ENCODE assay signal across 16 mouse cellular contexts in the genomic region with DNA sequence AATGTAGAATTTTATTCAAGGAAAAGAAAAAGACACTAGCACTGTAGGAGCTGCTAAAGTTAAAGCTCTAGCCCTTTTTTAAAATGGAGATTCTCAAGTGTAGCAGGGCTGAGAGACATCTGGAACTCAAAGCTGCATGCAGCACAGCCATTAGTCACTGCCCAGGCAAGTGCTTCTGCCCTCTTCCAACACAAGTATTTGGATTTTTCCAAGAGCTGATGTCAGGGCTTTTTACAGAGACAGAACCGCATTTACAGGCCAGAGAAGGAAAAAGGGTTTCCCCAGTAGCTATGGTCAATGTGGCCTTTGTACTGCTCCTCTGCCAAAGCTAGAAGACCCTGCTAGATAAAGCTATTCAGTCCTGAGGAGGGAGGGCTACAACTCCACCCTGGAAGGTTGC. TPM values are rescaled to one million over a fixed set of nuclear protein-coding genes. Genes with fewer than 3 reads are reported as not detected.
DNase-seq lines count a peak whose midpoint lies in the region; ATAC-seq and TF ChIP-seq lines count a peak whose summit lies in the region.
"Had no signal": no experiment of that assay in that cellular context is flagged by ENCODE, and none has a peak within 500 bp of the region (broad histone marks: within the 10 kb centered on the region; RNA-seq: fewer than 3 reads in every experiment).

No protein-coding gene starts in this region.

- peak; percentile 14 to 41 for DNase-seq in frontal cortex, adult 2 months (ENCODE audit: extremely low spot score in 1 of 2, low spot score in 1 of 2)
- no peak for DNase-seq in frontal cortex, postnatal 14 days (ENCODE audit: low spot score in 2 of 2)
- DNase-seq in skeletal muscle tissue, adult 2 months (ENCODE audit: low read depth, low spot score), result peak; percentile 14
- no peak for DNase-seq in thymus, postnatal 36 days
- DNase-seq: cerebellum, adult 18-20 months; forebrain, postnatal 0 days; left cerebral cortex, postnatal 4 days; liver, embryonic 13.5 days had no signal

- no peaks in the 10 kb centered on the region for H3K36me3 ChIP-seq in intestine, embryonic 16.5 days (ENCODE audit: control insufficient read depth, insufficient read depth, low read length)
- H3K36me3 ChIP-seq in intestine, postnatal 0 days (ENCODE audit: control insufficient read depth, insufficient read depth), result no peaks in the 10 kb centered on the region
- H3K36me3 ChIP-seq in midbrain, embryonic 16.5 days (ENCODE audit: control insufficient read depth, insufficient read depth, low read length), result no peaks in the 10 kb centered on the region
- H3K36me3 ChIP-seq in midbrain, embryonic 13.5 days, result no peaks in the 10 kb centered on the region
- H3K36me3 ChIP-seq: kidney, embryonic 15.5 days; liver, embryonic 13.5 days had no signal

- no peak for ATAC-seq in intestine, embryonic 16.5 days
- no peak for ATAC-seq in intestine, postnatal 0 days
- no peak for ATAC-seq in midbrain, embryonic 16.5 days
- ATAC-seq in midbrain, embryonic 13.5 days, result no peak
- ATAC-seq: forebrain, postnatal 0 days; inflammation-experienced regulatory T-cells, adult 6 months had no signal

- no peaks in the 10 kb centered on the region for H3K9me3 ChIP-seq in intestine, embryonic 16.5 days (ENCODE audit: control insufficient read depth, low read length)
- no peaks in the 10 kb centered on the region for H3K9me3 ChIP-seq in intestine, postnatal 0 days (ENCODE audit: control insufficient read depth)
- no peaks in the 10 kb centered on the region for H3K9me3 ChIP-seq in midbrain, embryonic 16.5 days (replicated peaks; ENCODE audit: control insufficient read depth, low read length, poor library complexity, severe bottlenecking)
- no peaks in the 10 kb centered on the region for H3K9me3 ChIP-seq in midbrain, embryonic 13.5 days
- H3K9me3 ChIP-seq: kidney, embryonic 15.5 days; liver, embryonic 13.5 days; megakaryocyte, embryonic 14.5 days had no signal

- no peak overlapping the region for H3K9ac ChIP-seq in intestine, embryonic 16.5 days (ENCODE audit: low read depth, low read length)
- H3K9ac ChIP-seq in intestine, postnatal 0 days (ENCODE audit: low read depth, low read length), result no peak overlapping the region
- H3K9ac ChIP-seq in midbrain, embryonic 16.5 days (ENCODE audit: low read depth, low read length), result no peak overlapping the region
- H3K9ac ChIP-seq in midbrain, embryonic 13.5 days (replicated peaks), result no peak overlapping the region
- H3K9ac ChIP-seq: kidney, embryonic 15.5 days; liver, embryonic 13.5 days had no signal

- no peak for TF ChIP-seq CTCF in intestine, postnatal 0 days (IDR thresholded peaks at IDR 0.05; ENCODE audit: low read depth)

- 54% methylated on average over 1 of the region's 1 CpGs for WGBS in intestine, embryonic 16.5 days
- WGBS in intestine, postnatal 0 days, result 52% methylated on average over 1 of the region's 1 CpGs
- 76% methylated on average over 1 of the region's 1 CpGs for WGBS in midbrain, embryonic 16.5 days
- 92% methylated on average over 1 of the region's 1 CpGs for WGBS in midbrain, embryonic 13.5 days

- no peak overlapping the region for H3K4me2 ChIP-seq in intestine, embryonic 16.5 days (ENCODE audit: low read depth, low read length)
- H3K4me2 ChIP-seq in intestine, postnatal 0 days (replicated peaks; ENCODE audit: low read depth), result no peak overlapping the region
- H3K4me2 ChIP-seq in midbrain, embryonic 16.5 days (ENCODE audit: low read length), result no peak overlapping the region
- H3K4me2 ChIP-seq in midbrain, embryonic 13.5 days (replicated peaks), result no peak overlapping the region
- H3K4me2 ChIP-seq: kidney, embryonic 15.5 days; liver, embryonic 13.5 days had no signal

- H3K4me3 ChIP-seq in intestine, embryonic 16.5 days (ENCODE audit: low read length), result no peak overlapping the region
- H3K4me3 ChIP-seq in intestine, postnatal 0 days (ENCODE audit: low read depth, low read length), result no peak overlapping the region
- H3K4me3 ChIP-seq in midbrain, embryonic 16.5 days (ENCODE audit: low read depth, low read length), result no peak overlapping the region
- H3K4me3 ChIP-seq in midbrain, embryonic 13.5 days (replicated peaks), result no peak overlapping the region
- H3K4me3 ChIP-seq: kidney, embryonic 15.5 days; liver, embryonic 13.5 days; megakaryocyte, embryonic 14.5 days; myocyte had no signal

- no peaks in the 10 kb centered on the region for H3K4me1 ChIP-seq in intestine, embryonic 16.5 days (ENCODE audit: control insufficient read depth, insufficient read depth, low read length)
- H3K4me1 ChIP-seq in intestine, postnatal 0 days (replicated peaks; ENCODE audit: control insufficient read depth, insufficient read depth, low read length), result 0 out of 2 replicates have a peak, but pooled peaks cover 4% of the 10 kb centered on the region
- peaks cover 13% of the 10 kb centered on the region for H3K4me1 ChIP-seq in midbrain, embryonic 16.5 days (ENCODE audit: control insufficient read depth, insufficient read depth, low read length)
- H3K4me1 ChIP-seq in midbrain, embryonic 13.5 days (replicated peaks), result peaks cover 23% of the 10 kb centered on the region
- H3K4me1 ChIP-seq: liver, embryonic 13.5 days had no signal

- peak overlapping the region; percentile 16; the same call in 1 of the 2 replicates for H3K27ac ChIP-seq in intestine, embryonic 16.5 days (ENCODE audit: low read length)
- H3K27ac ChIP-seq in intestine, postnatal 0 days (ENCODE audit: low read depth, low read length), result no peak overlapping the region
- 0 out of 2 replicates have a peak overlapping the region, but pooled peaks have one; percentile 10 for H3K27ac ChIP-seq in midbrain, embryonic 16.5 days (ENCODE audit: low read length)
- no peak overlapping the region for H3K27ac ChIP-seq in midbrain, embryonic 13.5 days
- H3K27ac ChIP-seq: kidney, embryonic 15.5 days; liver, embryonic 13.5 days had no signal

- H3K27me3 ChIP-seq in intestine, embryonic 16.5 days (replicated peaks; ENCODE audit: control insufficient read depth, insufficient read depth, low read length), result no peaks in the 10 kb centered on the region
- no peaks in the 10 kb centered on the region for H3K27me3 ChIP-seq in intestine, postnatal 0 days (replicated peaks; ENCODE audit: control insufficient read depth, insufficient read depth, low read length)
- no peaks in the 10 kb centered on the region for H3K27me3 ChIP-seq in midbrain, embryonic 16.5 days (ENCODE audit: control insufficient read depth, insufficient read depth, low read depth, low read length)
- no peaks in the 10 kb centered on the region for H3K27me3 ChIP-seq in midbrain, embryonic 13.5 days
- H3K27me3 ChIP-seq: kidney, embryonic 15.5 days; liver, embryonic 13.5 days; megakaryocyte, embryonic 14.5 days had no signal

RNA-seq across cellular contexts. Expression of a gene that starts 45.5 kb away (rescaled TPM):
- polyA plus RNA-seq in frontal cortex, adult 2 months (2012; rRNA removed), result 63.2 and 67.2 TPM in 2 replicates
- polyA plus RNA-seq in intestine, embryonic 16.5 days (2015; fragmentation: Nextera tagmentation; extraction: Ambion mirVana), result 5.2 and 5.6 TPM in 2 replicates
- 3.9 and 4.9 TPM in 2 replicates for polyA plus RNA-seq in intestine, postnatal 0 days (2015; fragmentation: Nextera tagmentation; extraction: Ambion mirVana)
- polyA plus RNA-seq in midbrain, embryonic 16.5 days (2015; fragmentation: Nextera tagmentation; extraction: Ambion mirVana), result 22.1 and 23.6 TPM in 2 replicates
- polyA plus RNA-seq in midbrain, embryonic 13.5 days (2015; fragmentation: Nextera tagmentation; extraction: Ambion mirVana), result 20.9 and 21.2 TPM in 2 replicates

RNA-seq across cellular contexts. Expression of a gene that starts 54.8 kb away (rescaled TPM):
- 26.1 and 28.1 TPM in 2 replicates for polyA plus RNA-seq in frontal cortex, adult 2 months (2012; rRNA removed)
- polyA plus RNA-seq in intestine, embryonic 16.5 days (2015; fragmentation: Nextera tagmentation; extraction: Ambion mirVana), result 3.3 and 3.4 TPM in 2 replicates
- 1.4 and 1.6 TPM in 2 replicates for polyA plus RNA-seq in intestine, postnatal 0 days (2015; fragmentation: Nextera tagmentation; extraction: Ambion mirVana)
- 11.2 TPM in 2 replicates for polyA plus RNA-seq in midbrain, embryonic 16.5 days (2015; fragmentation: Nextera tagmentation; extraction: Ambion mirVana)
- 10.5 and 11.1 TPM in 2 replicates for polyA plus RNA-seq in midbrain, embryonic 13.5 days (2015; fragmentation: Nextera tagmentation; extraction: Ambion mirVana)

Comparison
In these comparisons a context has a peak if more than half of its experiments do, and no peak if none do; other contexts are left out.
1. DNase-seq: peak in frontal cortex, adult 2 months (2 of 2) and skeletal muscle tissue, adult 2 months (single experiment); none in frontal cortex, postnatal 14 days (0 of 2) and thymus, postnatal 36 days (0 of 2).
2. H3K27ac ChIP-seq: peak in intestine, embryonic 16.5 days (single experiment) and midbrain, embryonic 16.5 days (single experiment); none in intestine, postnatal 0 days (single experiment) and midbrain, embryonic 13.5 days (single experiment).